Mouse (Mus musculus) spleen, postnatal 4 days (tissue): Measurements from ENCODE around the gene Mmp7.

Experiments
- DNase-seq, 2 experiments: peaks; one replicate each; pipeline ENCODE4 v3.0.0; 2022; ENCODE audit warnings: low spot score in 2 of 2

Gene Mmp7

DNA sequence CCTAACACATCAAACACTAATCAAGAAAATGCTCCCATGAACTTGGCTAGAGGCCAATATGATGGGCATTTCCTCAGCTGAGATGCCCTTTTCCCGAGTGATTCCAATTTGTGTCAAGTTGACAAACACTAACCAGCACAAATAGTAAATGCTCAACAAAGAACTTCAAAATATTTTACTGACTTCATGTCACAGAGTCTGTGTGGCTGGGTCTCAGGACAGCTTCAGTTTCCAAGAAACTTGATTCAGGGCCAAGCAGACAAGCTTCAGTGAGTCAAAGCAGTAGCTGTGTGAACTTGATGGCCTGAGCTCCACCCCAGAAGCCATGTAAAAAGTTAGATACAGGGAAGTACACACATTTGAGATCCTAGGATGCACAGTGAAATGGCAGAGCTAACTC is 52.3 kb downstream of the Mmp7 start:
- no peak for DNase-seq

DNA sequence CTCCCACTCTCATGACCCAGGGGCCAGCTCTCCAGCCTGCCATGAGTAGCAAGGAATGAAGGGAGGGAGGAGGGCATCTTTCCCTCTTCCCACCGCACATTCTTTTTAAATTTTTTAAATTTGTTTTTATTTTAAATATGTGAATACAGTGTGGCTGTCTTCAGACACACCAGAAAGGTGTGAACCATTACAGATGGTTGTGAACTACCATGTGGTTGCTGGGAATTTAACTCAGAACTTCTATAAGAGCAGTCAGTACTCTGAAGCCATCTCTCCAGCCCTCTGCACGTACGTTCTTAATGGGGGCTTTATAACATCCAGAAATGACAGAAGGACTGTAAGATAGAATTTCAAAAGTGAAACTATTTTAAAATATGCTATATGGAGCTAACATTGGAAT is 57.0 kb downstream of the Mmp7 start:
- DNase-seq = no peak
